Mouse (Mus musculus): ENCODE results near the gene Amot.

The Amot gene

GRCm38 (mm10) chrX:145479942-145480341 lies 25.0 kb downstream of the Amot start:
- no peak for DNase-seq

- no peak for DNase-seq
Measured at GRCm38 (mm10) chrX:145477725-145478194, 27.2 kb downstream of the Amot start.

GRCm38 (mm10) chrX:145477003-145477724 lies 27.8 kb downstream of the Amot start:
- no peak for DNase-seq

- DNase-seq = no peak
Measured at GRCm38 (mm10) chrX:145468264-145468663, 36.7 kb downstream of the Amot start.

- DNase-seq = no peak
Measured at GRCm38 (mm10) chrX:145463524-145463923, 41.5 kb downstream of the Amot start.

- DNase-seq = no peak
Measured at GRCm38 (mm10) chrX:145461339-145461738, 43.6 kb downstream of the Amot start.

GRCm38 (mm10) chrX:145456251-145456650 lies 48.7 kb downstream of the Amot start:
- DNase-seq = no peak

GRCm38 (mm10) chrX:145455629-145456028 lies 49.4 kb downstream of the Amot start:
- DNase-seq = no peak

- no peak for DNase-seq
Measured at GRCm38 (mm10) chrX:145454828-145455227, 50.2 kb downstream of the Amot start.

GRCm38 (mm10) chrX:145441526-145441925 lies 63.5 kb downstream of the Amot start:
- DNase-seq = no peak

- no peak for DNase-seq
Measured at GRCm38 (mm10) chrX:145433652-145434051, 71.3 kb downstream of the Amot start.

- no peak for DNase-seq
Measured at GRCm38 (mm10) chrX:145430836-145431570, 74.0 kb downstream of the Amot start.

GRCm38 (mm10) chrX:145428811-145429210 lies 76.2 kb downstream of the Amot start:
- no peak for DNase-seq

GRCm38 (mm10) chrX:145424026-145424425 lies 81.0 kb downstream of the Amot start:
- no peak for DNase-seq

GRCm38 (mm10) chrX:145414319-145414718 lies 90.7 kb downstream of the Amot start:
- no peak for DNase-seq

GRCm38 (mm10) chrX:145411425-145411824 lies 93.6 kb downstream of the Amot start:
- no peak for DNase-seq

GRCm38 (mm10) chrX:145406052-145406451 lies 98.9 kb downstream of the Amot start:
- no peak for DNase-seq

GRCm38 (mm10) chrX:145401926-145402325 lies 103.1 kb downstream of the Amot start:
- DNase-seq = no peak

- no peak for DNase-seq
Measured at GRCm38 (mm10) chrX:145399236-145399635, 105.7 kb downstream of the Amot start.
